Mouse (Mus musculus) brown adipose tissue, adult 24 weeks (tissue): ENCODE measurements around the gene Pth1r. TPM values are rescaled to one million over a fixed set of nuclear protein-coding genes. Genes with fewer than 3 reads are reported as not detected.

Experiments
- polyA plus RNA-seq: library from polyadenylated mRNA; stranded (reverse); fragments of >200 nt; gene quantifications from 2 replicates; pipeline ENCODE4 v1.2.4, GENCODE M21; 2012; ENCODE audit not compliant: missing spikeins, insufficient read depth, insufficient read length

Pth1r gene
- polyA plus RNA-seq, 1 experiment: 25.4 TPM

Other genes starting within 250 kb of the Pth1r start
- 16.3 and 31.6 TPM in 2 replicates for gene Setd2, start 214.5 kb downstream of the Pth1r start, polyA plus RNA-seq
- 1.7 and 3.0 TPM in 2 replicates for gene Nradd, start 122.7 kb downstream of the Pth1r start, polyA plus RNA-seq
- gene Nbeal2, start 93.0 kb downstream of the Pth1r start, polyA plus RNA-seq: 2.2 and 4.8 TPM in 2 replicates
- gene Ccdc12, start 90.6 kb downstream of the Pth1r start, polyA plus RNA-seq: 44.7 and 46.2 TPM in 2 replicates
- gene Myl3, start 5.3 kb downstream of the Pth1r start, polyA plus RNA-seq: 17.2 and 23.5 TPM in 2 replicates
- gene Prss42, start 51.0 kb upstream of the Pth1r start, polyA plus RNA-seq: not detected in 2 replicates
- gene Prss44, start 66.8 kb upstream of the Pth1r start, polyA plus RNA-seq: not detected in 2 replicates
- gene Prss43, start 79.5 kb upstream of the Pth1r start, polyA plus RNA-seq: not detected in 2 replicates
- not detected in 2 replicates for gene Prss45, start 87.4 kb upstream of the Pth1r start, polyA plus RNA-seq
- not detected in 2 replicates for gene Prss46, start 97.4 kb upstream of the Pth1r start, polyA plus RNA-seq
- gene Prss50, start 110.8 kb upstream of the Pth1r start, polyA plus RNA-seq: not detected in 2 replicates
- 5.7 and 9.0 TPM in 2 replicates for gene Als2cl, start 132.7 kb upstream of the Pth1r start, polyA plus RNA-seq
- gene Tmie, start 133.0 kb upstream of the Pth1r start, polyA plus RNA-seq: 1.5 and 1.8 TPM in 2 replicates
- gene Fam240a, start 169.7 kb upstream of the Pth1r start, polyA plus RNA-seq: not detected in 2 replicates
- not detected in 2 replicates for gene Tdgf1, start 199.0 kb upstream of the Pth1r start, polyA plus RNA-seq
- 0.88 TPM in 1 of 2 replicates, not detected in the other for gene Lrrc2, start 204.4 kb upstream of the Pth1r start, polyA plus RNA-seq
- 2.2 and 3.3 TPM in 2 replicates for gene Rtp3, start 243.4 kb upstream of the Pth1r start, polyA plus RNA-seq